Mouse (Mus musculus) liver, postnatal 0 days (tissue): ENCODE data around the gene Uts2r.

ENCODE experiments used
- CTCF ChIP-seq: sonication (generic); IDR thresholded peaks from 2 replicates; pipeline ENCODE4 v1.5.1; 2016; ENCODE audit warnings: antibody characterized with exemption, low read depth
- EP300 ChIP-seq: IDR thresholded peaks from 2 replicates; pipeline ENCODE4 v1.6.1; 2016; ENCODE audit warnings: antibody characterized with exemption, low read depth, mild to moderate bottlenecking

DNA sequence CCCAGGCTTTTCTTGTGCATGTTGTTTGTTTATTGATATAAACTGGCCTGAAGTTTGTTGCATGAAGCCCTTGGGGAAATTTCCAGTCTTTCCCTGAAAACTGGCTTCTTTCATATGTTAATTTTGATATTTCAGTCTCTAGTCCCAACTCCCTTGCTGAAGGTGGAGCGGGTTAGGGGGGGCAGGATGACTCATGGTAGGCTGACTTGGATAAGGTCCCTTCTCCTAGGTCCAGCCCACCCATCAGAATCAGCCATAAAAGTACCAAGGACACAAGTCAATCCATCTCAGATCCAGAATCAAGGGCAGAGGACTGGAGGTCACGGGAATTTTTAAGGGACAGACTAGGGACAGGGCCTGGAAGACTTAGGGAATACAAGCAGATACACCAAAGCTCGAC, 49.0 kb upstream of the Uts2r start:
- TF ChIP-seq CTCF (no peak), EP300 (no peak)
